Mouse (Mus musculus): ENCODE results near the gene Trim11. TPM values are rescaled to one million over a fixed set of nuclear protein-coding genes. Genes with fewer than 3 reads are reported as not detected.

Gene Trim11
- polyA plus RNA-seq, 1 experiment from 2014 or later, result 9.1 TPM

GRCm38 (mm10) chr11:58969027-58969426 is 8.9 kb upstream of the Trim11 start:
- no peak overlapping the region for H3K4me2 ChIP-seq
- H3K9ac ChIP-seq, result no peak overlapping the region
- no peak for ATAC-seq (ENCODE audit: insufficient read depth)
- H3K4me3 ChIP-seq (replicated peaks), result no peak overlapping the region
- H3K27me3 ChIP-seq, result peaks cover 3% of the 10 kb centered on the region; the same call in 1 of the 2 replicates
- peaks cover 43% of the 10 kb centered on the region for H3K4me1 ChIP-seq (replicated peaks)
- 77% methylated on average over 8 of the region's 8 CpGs for WGBS (ENCODE audit: insufficient replicate concordance)
- no peak overlapping the region for H3K27ac ChIP-seq (replicated peaks)
- H3K9me3 ChIP-seq (replicated peaks), result no peaks in the 10 kb centered on the region
- peaks cover 14% of the 10 kb centered on the region; the same call in 1 of the 2 replicates for H3K36me3 ChIP-seq (replicated peaks)

GRCm38 (mm10) chr11:58969659-58970058 is 8.2 kb upstream of the Trim11 start:
- Histone ChIP-seq H3K9me3 (replicated peaks) (no peaks in the 10 kb centered on the region), H3K27ac (replicated peaks) (no peak overlapping the region), H3K4me3 (replicated peaks) (no peak overlapping the region), H3K36me3 (replicated peaks) (peaks cover 14% of the 10 kb centered on the region; the same call in 1 of the 2 replicates), H3K4me1 (replicated peaks) (peaks cover 46% of the 10 kb centered on the region), H3K4me2 (no peak overlapping the region), H3K27me3 (no peaks in the 10 kb centered on the region), H3K9ac (no peak overlapping the region)
- WGBS (ENCODE audit: insufficient replicate concordance), result 66% methylated on average over 6 of the region's 6 CpGs
- no peak for ATAC-seq (ENCODE audit: insufficient read depth)

- no peak for ATAC-seq (ENCODE audit: insufficient read depth)
- Histone ChIP-seq H3K4me3 (replicated peaks) (no peak overlapping the region), H3K27me3 (no peaks in the 10 kb centered on the region), H3K4me2 (no peak overlapping the region), H3K36me3 (replicated peaks) (peaks cover 17% of the 10 kb centered on the region), H3K9me3 (replicated peaks) (no peaks in the 10 kb centered on the region), H3K4me1 (replicated peaks) (peaks cover 42% of the 10 kb centered on the region), H3K9ac (no peak overlapping the region), H3K27ac (replicated peaks) (no peak overlapping the region)
- WGBS (ENCODE audit: insufficient replicate concordance), result 82% methylated on average over 21 of the region's 21 CpGs
Measured at GRCm38 (mm10) chr11:58970831-58971530, 6.9 kb upstream of the Trim11 start.

GRCm38 (mm10) chr11:58971796-58972195 is 6.1 kb upstream of the Trim11 start:
- Histone ChIP-seq H3K27me3 (no peaks in the 10 kb centered on the region), H3K4me3 (replicated peaks) (no peak overlapping the region), H3K4me1 (replicated peaks) (peaks cover 39% of the 10 kb centered on the region), H3K9me3 (replicated peaks) (no peaks in the 10 kb centered on the region), H3K4me2 (no peak overlapping the region), H3K9ac (no peak overlapping the region), H3K36me3 (replicated peaks) (peaks cover 17% of the 10 kb centered on the region), H3K27ac (replicated peaks) (no peak overlapping the region)
- no peak for ATAC-seq (ENCODE audit: insufficient read depth)
- 75% methylated on average over 3 of the region's 3 CpGs for WGBS (ENCODE audit: insufficient replicate concordance)

- Histone ChIP-seq H3K4me2 (no peak overlapping the region), H3K9me3 (replicated peaks) (no peaks in the 10 kb centered on the region), H3K4me1 (replicated peaks) (peaks cover 41% of the 10 kb centered on the region), H3K36me3 (replicated peaks) (peaks cover 17% of the 10 kb centered on the region), H3K27ac (replicated peaks) (no peak overlapping the region), H3K27me3 (no peaks in the 10 kb centered on the region), H3K9ac (no peak overlapping the region), H3K4me3 (replicated peaks) (no peak overlapping the region)
- no peak for ATAC-seq (ENCODE audit: insufficient read depth)
- WGBS (ENCODE audit: insufficient replicate concordance), result 61% methylated on average over 3 of the region's 3 CpGs
Measured at GRCm38 (mm10) chr11:58974414-58974813, 3.5 kb upstream of the Trim11 start.

- Histone ChIP-seq H3K4me2 (peak overlapping the region; percentile 95), H3K27me3 (no peaks in the 10 kb centered on the region), H3K36me3 (replicated peaks) (peaks cover 11% of the 10 kb centered on the region), H3K27ac (replicated peaks) (peak overlapping the region; percentile 83), H3K9ac (peak overlapping the region; percentile 87), H3K4me1 (replicated peaks) (peaks cover 61% of the 10 kb centered on the region), H3K9me3 (replicated peaks) (no peaks in the 10 kb centered on the region), H3K4me3 (replicated peaks) (peak overlapping the region; percentile 90)
- peak; percentile 62 for ATAC-seq (ENCODE audit: insufficient read depth)
- WGBS (ENCODE audit: insufficient replicate concordance), result under 1% methylated on average over 29 of the region's 29 CpGs
Measured at GRCm38 (mm10) chr11:58977150-58977549, 743 bp upstream of the Trim11 start.

- ATAC-seq (ENCODE audit: insufficient read depth), result peak; percentile 24; the same call in 1 of the 2 replicates
- H3K36me3 ChIP-seq (replicated peaks), result peaks cover 15% of the 10 kb centered on the region
- H3K9me3 ChIP-seq (replicated peaks), result no peaks in the 10 kb centered on the region
- under 1% methylated on average over 21 of the region's 21 CpGs for WGBS (ENCODE audit: insufficient replicate concordance)
- H3K27me3 ChIP-seq, result no peaks in the 10 kb centered on the region
- H3K4me2 ChIP-seq, result peak overlapping the region; percentile 95
- H3K4me3 ChIP-seq (replicated peaks), result peak overlapping the region; percentile 90
- peak overlapping the region; percentile 87 for H3K9ac ChIP-seq
- H3K4me1 ChIP-seq (replicated peaks), result peaks cover 66% of the 10 kb centered on the region
- H3K27ac ChIP-seq (replicated peaks), result peak overlapping the region; percentile 83
Measured at GRCm38 (mm10) chr11:58977607-58978026, 276 bp upstream of the Trim11 start.

- H3K27me3 ChIP-seq, result no peaks in the 10 kb centered on the region
- H3K27ac ChIP-seq (replicated peaks), result peak overlapping the region; percentile 83
- H3K9ac ChIP-seq, result peak overlapping the region; percentile 87
- peaks cover 66% of the 10 kb centered on the region for H3K4me1 ChIP-seq (replicated peaks)
- peak overlapping the region; percentile 95 for H3K4me2 ChIP-seq
- H3K4me3 ChIP-seq (replicated peaks), result peak overlapping the region; percentile 90
- ATAC-seq (ENCODE audit: insufficient read depth), result no peak
- peaks cover 23% of the 10 kb centered on the region for H3K36me3 ChIP-seq (replicated peaks)
- WGBS (ENCODE audit: insufficient replicate concordance), result 3% methylated on average over 5 of the region's 5 CpGs
- H3K9me3 ChIP-seq (replicated peaks), result no peaks in the 10 kb centered on the region
Measured at GRCm38 (mm10) chr11:58978706-58979030, 775 bp downstream of the Trim11 start.

- Histone ChIP-seq H3K9me3 (replicated peaks) (no peaks in the 10 kb centered on the region), H3K36me3 (replicated peaks) (peaks cover 28% of the 10 kb centered on the region), H3K27me3 (no peaks in the 10 kb centered on the region), H3K4me2 (peak overlapping the region; percentile 95), H3K4me1 (replicated peaks) (peaks cover 60% of the 10 kb centered on the region), H3K27ac (replicated peaks) (peak overlapping the region; percentile 83), H3K9ac (peak overlapping the region; percentile 87), H3K4me3 (replicated peaks) (peak overlapping the region; percentile 90)
- WGBS (ENCODE audit: insufficient replicate concordance), result 30% methylated on average over 3 of the region's 3 CpGs
- no peak for ATAC-seq (ENCODE audit: insufficient read depth)
Measured at GRCm38 (mm10) chr11:58979183-58979582, 1.3 kb downstream of the Trim11 start.

GRCm38 (mm10) chr11:58979661-58980060 is 1.8 kb downstream of the Trim11 start:
- ATAC-seq (ENCODE audit: insufficient read depth), result no peak
- H3K9me3 ChIP-seq (replicated peaks), result no peaks in the 10 kb centered on the region
- peaks cover 56% of the 10 kb centered on the region for H3K4me1 ChIP-seq (replicated peaks)
- peak overlapping the region; percentile 90 for H3K4me3 ChIP-seq (replicated peaks)
- peaks cover 32% of the 10 kb centered on the region for H3K36me3 ChIP-seq (replicated peaks)
- H3K4me2 ChIP-seq, result peak overlapping the region; percentile 95
- 60% methylated on average over 7 of the region's 7 CpGs for WGBS (ENCODE audit: insufficient replicate concordance)
- no peaks in the 10 kb centered on the region for H3K27me3 ChIP-seq
- H3K9ac ChIP-seq, result peak overlapping the region; percentile 87
- H3K27ac ChIP-seq (replicated peaks), result peak overlapping the region; percentile 83

GRCm38 (mm10) chr11:58980381-58980990 is 2.6 kb downstream of the Trim11 start:
- Histone ChIP-seq H3K36me3 (replicated peaks) (peaks cover 38% of the 10 kb centered on the region), H3K4me3 (replicated peaks) (peak overlapping the region; percentile 90; the same call in 1 of the 2 replicates), H3K9ac (no peak overlapping the region), H3K9me3 (replicated peaks) (no peaks in the 10 kb centered on the region), H3K27ac (replicated peaks) (peak overlapping the region; percentile 83; the same call in 1 of the 2 replicates), H3K27me3 (no peaks in the 10 kb centered on the region), H3K4me1 (replicated peaks) (peaks cover 56% of the 10 kb centered on the region), H3K4me2 (peak overlapping the region; percentile 95)
- no peak for ATAC-seq (ENCODE audit: insufficient read depth)
- whole genome bisulfite sequencing (ENCODE audit: insufficient replicate concordance), result 68% methylated on average over 5 of the region's 5 CpGs

Data from liver, embryonic 15.5 days (tissue).